Mouse (Mus musculus): ENCODE data around the gene Tubal3.

DNA sequence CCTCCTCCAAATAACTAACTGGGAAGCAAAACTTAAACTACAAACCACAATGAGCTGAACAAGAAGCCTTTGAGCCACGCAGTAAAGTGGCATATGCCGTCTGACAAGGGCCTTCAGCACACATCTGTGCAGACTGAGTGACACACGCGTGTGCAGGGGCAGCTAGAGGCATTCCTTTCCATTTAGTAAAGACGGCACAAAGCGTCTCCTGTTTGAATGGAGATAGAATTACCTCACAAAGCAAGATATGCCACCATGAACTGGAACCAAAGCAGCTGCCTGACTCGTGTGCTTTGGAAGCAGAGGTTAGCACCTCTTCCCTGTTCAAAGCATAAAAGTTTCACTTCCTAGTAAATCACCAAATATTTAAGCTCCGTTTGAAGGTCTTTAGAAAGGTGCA, 28.0 kb upstream of the Tubal3 start:
- no peak for TF ChIP-seq CTCF (IDR thresholded peaks at IDR 0.05; ENCODE audit: insufficient read depth, low read depth, low read length)
- TF ChIP-seq POLR2A (IDR thresholded peaks at IDR 0.05; ENCODE audit: insufficient read depth, low read depth, low read length), result no peak
